Mouse (Mus musculus) CD4-positive, CD25-positive, alpha-beta regulatory T cell, adult 4 months (primary cell): ENCODE data around the gene Gpi1. TPM values are rescaled to one million over a fixed set of nuclear protein-coding genes. Genes with fewer than 3 reads are reported as not detected.

ENCODE experiments used
- ATAC-seq: one replicate; pipeline ENCODE4 v1.8.0; 2017
- polyA plus RNA-seq, 2 experiments: library from polyadenylated mRNA; unstranded; fragments of 100-300 nt; shearing (Covaris generic); gene quantifications; one replicate each; pipeline ENCODE4 v1.2.1; 2017

Gene Gpi1
- polyA plus RNA-seq, result 100 to 1,000 TPM; 458 to 463 TPM

DNA sequence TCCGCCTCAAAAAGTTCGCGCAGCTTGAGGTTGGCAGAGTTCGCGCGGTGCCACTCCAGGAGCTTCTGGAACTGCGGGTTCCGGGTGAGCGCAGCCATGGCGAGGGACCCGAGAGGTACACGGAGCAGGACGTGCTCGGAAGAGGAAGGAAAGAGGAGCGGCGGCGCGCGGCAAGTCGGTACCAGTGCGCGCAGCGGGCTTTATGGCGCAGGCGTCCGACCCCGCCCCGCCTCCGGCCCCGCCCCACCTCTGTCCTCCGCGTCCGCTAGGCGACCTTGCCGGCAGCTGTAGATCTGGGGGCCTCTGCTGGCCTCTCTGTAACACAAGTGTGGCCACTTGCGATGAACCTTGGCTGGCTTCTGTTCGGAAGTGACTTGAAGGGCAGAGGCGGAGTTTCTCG, at the start of gene Gpi1:
Gene Gpi1 (minus strand): TSS at position 221 of the 400 bp plus-strand sequence.
- ATAC-seq, result peak; percentile 57

DNA sequence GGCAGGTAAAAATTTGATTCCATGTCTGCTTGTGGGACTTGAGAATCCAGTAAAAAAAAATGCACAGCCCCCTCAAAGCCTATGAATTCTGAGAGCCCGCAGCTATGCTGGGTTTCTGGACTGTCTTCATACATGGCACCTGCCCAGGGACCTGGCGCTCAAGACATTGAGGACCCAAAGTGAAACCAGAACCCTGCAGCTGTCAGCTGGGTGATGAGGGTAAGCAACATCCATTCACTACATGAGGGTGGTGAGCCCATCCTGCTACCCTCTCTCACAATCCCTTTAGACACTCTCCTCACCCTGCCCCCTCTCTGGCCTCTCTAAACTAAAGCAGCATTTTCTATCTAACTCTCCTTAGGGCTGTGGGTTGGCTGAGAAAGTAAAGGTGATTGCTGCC, 47.5 kb upstream of the Gpi1 start:
- ATAC-seq, result no peak

DNA sequence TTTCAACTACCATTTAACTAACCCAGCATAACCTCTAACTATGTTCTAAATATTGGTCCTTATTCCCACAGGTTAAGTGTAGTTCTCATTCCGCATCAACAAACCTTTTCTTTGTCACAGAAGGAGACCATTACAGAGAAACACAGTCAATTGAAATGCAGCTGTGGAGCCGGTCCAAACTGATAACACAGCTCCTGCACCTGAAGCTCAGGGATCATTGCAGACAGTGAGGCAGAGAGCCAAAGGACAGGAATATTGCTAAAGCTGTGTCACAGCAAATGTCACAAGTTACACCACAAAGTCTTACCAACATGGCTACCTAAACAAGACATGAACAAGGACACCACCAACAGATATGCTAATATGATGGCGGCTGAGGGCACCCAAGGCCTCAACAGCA, 45.9 kb upstream of the Gpi1 start:
- no peak for ATAC-seq

DNA sequence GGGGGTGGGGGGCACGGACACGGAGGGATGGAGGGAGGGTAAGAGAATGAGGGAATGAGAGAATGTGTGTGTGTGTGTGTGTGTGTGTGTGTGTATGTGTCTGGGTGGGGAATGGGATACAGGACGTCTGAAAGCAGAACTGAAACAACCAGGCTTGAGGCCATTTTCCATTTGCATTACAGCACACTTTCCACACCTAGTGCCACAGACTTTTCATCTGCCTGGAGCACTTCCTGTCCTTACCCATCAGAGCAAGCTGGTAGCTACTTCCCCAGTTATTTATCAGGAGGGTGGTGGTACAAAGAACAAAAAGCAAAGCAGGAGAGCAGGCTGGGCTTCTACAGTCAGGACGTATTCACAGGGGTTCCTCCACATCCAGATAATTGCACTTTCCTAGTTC, 42.3 kb upstream of the Gpi1 start:
- peak; percentile 32 for ATAC-seq

DNA sequence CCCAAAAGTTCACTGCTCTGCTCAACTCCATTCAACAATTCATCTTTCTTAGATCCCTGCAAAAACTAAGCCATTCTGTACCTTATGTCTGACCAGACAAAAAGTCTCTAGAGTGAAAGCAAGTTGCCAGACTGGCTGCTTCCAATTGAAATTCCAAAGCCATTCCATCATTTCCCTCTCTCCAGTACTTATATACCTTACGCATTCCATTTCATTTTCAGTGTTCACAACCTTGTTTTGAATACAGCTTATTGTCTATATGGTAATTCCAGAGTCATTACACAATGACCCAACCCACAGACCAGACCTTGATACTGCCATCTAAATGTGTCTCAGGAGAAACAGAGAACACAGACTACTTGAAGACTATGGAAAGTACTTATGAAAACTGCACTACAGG, 38.3 kb upstream of the Gpi1 start:
- ATAC-seq, result no peak

DNA sequence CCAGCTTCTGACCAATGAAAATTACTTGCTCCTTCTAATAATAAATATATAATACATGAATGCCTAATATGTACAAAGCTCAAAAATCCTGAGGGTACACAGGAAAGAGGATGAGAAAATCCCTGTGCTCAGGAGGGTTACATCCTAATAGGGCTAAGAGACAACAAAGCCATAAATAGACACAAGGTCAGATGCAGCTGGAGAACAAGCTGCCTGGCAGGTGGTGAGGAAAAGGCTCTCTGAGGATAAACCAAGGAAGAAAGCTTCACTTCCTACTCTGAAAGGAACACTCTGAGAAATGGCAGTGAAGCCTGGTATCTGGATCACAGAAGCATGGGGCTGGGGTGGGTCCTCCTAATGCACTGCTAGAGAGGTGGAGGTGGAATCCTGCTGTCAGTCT, 36.3 kb upstream of the Gpi1 start:
- ATAC-seq, result no peak

DNA sequence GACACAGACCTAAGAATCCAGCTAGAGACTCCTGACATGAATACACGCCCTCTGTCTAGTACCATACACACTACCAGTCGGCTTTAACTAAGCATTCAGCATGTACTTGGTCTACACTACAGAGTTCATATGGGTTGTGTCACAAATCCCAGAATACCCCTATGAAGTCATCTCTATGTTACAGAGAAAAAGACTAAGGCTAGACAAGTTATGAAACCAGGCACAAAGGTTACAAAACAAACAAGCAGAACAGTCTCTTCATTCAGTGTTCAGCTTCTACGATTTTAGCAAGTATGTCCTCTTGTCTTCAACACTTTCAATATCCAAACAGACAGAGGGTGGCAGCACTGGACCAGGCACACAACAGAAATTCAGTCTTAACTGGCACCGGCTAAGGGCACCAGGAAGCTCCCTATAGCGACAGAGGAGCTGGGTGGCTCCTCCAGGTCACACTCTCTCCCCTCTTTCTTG, 35.8 kb upstream of the Gpi1 start:
- peak; percentile 75 for ATAC-seq

DNA sequence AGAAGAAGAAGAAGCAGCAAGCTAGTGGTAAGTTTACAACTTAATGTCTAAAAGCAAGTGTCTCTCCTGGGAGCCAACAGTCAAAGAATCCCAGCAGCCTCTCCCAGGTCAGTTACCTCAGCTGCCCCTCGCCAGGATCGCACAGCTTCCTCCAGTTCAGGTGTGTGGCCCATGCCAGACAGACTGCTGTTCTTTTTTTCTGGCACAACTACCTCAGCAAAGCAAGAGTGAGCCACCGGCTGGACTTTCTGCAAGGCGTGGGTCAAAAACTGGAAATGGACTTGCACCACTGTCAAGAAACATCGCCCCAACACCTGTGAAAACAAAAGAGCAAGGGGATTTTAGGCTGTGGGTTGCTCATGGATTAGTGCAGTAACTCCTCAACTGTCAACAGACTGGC, 33.3 kb upstream of the Gpi1 start:
- no peak for ATAC-seq

DNA sequence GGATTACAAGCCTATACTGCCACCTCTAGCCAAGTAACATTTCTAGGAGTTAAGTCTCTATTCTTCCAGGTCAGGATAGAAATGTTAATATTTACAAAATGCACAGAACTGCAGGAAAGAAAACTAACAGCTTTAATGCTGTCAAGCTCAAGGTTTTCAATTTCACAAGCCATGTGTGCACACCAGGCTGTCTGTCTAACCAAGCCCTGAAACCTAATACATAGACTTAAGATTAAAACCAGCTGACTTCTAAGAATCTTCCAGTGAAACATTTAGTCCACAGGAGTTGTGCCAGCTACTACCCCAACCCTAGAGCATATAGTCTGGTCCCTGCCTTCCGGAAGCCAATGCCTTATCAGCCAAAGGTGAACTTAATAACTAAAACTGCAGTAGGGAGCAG, 28.3 kb upstream of the Gpi1 start:
- ATAC-seq, result no peak

DNA sequence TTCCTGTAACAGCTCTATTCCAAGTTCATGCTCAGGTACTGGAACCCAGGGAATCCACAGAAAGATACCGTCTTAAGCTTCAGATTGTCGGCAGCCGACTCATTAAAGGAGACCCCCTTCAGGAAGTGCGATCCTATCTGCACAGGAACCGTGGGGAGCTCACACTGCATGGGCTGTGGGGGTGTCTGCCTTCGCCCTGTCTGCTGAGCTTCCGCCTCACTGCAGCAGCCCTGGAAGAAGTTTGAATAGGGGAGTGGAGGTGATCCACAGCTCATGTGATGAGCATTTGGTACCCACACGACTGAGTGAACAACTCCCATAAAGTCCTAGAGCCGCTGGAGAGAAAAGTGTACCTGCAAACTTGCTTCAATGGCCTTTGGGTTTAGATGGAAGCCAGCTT, 27.1 kb upstream of the Gpi1 start:
- ATAC-seq, result no peak

DNA sequence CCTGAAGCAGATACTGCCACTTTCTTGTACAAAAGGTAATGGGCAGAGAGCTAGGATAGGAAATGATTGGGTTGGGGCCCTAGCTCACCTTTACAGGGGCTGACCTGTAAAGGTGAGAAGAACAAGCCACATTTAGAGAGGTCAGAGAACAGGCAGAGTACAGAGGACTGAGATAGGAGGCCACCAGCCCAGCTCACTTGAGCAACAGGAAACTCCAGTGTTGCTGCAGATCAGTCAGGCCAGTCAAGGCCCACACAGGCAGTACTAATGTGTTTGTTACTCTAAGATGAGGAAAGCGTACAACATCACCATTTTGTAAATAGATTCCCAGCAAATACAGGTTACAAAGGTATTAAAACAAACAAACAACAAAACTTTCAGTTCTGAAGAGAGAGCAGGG, 25.8 kb upstream of the Gpi1 start:
- ATAC-seq, result no peak

DNA sequence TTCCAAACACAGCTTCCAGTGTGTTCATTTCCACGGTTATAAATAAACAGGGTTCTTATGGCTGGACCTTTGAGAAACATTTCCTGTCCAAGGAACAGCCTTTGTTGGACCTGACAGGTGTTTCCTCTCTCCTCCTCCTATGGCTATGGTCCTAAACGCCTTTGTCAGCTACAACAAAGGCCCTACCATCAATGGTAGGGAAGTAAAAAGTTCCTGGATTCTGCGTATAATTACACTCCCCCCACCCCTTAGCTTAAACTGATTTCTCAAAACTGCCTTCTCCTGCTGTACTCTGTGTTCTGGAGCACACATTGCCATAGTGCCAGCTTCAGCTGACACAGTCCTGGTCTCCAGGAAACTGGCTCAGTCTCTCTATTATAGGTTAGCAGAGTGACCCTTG, 25.0 kb upstream of the Gpi1 start:
- no peak for ATAC-seq

DNA sequence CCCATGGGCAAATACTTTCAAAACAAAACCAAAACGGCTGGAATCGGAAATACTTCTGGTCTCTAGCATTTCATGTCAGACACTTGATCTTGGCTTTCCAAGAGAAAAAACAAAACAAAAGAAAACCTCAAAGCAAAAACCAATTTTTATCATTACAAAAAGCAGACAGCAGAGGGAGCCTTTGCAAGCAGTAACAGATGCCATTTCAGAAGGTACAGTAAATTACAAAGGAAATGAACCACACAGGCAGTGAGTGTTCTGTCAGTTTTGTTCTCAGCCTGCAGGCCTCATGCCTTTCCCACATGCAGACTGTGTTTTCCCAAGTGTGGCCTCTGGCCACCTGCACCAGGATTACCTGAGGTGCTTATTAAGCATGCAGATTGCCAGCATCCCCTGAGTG, 21.9 kb upstream of the Gpi1 start:
- peak; percentile 75 for ATAC-seq

DNA sequence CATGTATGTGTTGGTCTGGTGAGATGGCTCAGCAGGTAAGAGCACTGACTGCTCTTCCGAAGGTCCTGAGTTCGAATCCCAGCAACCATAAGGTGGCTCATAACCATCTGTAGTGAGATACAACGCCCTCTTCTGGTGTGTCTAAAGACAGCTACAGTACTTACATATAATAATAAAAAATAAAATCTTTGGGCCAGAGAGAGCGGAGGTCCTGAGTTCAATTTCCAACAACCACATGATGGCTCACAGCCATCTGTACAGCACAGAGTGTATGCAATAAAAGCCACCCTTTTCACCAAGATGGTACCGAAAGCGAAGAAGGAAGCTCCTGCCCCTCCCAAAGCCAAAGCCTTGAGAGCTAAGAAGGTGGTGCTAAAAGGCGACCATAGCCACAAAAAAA, 20.6 kb upstream of the Gpi1 start, which contains the start of gene Gm6096:
Gene Gm6096 (plus strand): TSS at position 301 of the 400 bp plus-strand sequence.
- ATAC-seq, result no peak

DNA sequence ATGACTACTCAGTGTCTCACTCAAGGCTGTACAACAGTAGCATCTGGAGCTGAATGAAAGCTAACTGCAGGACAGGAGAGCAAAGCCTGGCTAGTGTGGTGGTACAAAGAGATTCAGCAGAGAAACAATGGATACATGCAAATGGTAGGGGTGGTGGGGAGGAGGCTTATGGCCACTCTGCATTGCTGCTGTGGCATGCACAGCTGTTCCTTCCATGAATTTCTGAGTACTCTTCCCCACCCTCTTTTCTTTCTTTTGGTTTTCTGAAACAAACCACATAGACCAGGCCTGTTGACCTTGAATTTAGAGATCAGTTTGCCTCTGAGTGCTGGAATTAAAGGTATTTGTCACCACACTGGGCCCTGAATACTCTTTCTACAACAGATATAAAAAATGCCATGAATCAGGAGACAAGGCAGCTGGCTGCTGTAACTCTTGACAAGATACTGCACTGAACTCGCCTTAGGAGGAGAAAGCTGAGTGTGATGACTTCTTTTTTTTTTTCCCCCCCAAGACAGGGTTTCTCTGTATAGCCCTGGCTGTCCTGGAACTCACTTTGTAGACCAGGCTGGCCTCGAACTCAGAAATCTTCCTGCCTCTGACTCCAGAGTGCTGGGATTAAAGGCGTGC, 16.8 kb upstream of the Gpi1 start:
- no peak for ATAC-seq

DNA sequence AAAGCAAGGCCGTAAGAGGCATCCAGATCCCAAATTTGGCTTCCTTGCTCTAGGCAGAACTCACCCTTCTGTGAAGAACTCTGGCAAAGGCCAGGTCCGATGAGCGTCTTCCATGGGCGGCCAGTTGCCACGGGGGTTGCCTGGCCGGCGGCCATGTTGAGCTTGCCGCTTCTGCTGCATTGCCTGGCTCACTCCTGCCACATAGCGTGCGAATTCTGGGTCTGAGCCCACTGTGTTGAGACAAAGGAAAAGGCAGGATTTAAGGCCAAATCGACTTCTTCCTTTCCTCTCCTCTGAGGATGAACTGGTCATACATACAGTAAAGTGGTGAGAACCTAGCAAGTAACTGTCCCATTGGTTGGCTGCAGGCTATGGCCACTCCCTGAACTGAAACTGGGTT, 12.0 kb upstream of the Gpi1 start:
- no peak for ATAC-seq

DNA sequence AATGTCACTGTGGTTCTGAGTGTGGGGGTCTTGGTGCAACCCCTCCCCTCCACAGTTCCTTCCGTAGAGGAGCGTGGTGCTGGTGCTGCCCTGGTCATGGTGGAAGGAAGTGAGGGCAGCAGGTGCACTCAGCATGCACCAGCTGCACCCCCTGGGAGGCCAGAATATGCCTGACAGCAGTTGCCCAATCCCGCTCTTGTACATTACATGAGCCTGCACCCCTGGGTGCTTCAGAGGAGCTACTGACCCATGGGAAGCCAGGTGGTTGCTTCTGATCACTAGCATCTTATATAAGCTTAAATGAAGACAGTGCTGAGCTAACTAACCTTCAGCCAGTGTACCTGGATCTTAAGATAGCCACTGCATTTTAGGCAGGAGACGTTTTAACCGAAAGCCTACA, 8.0 kb upstream of the Gpi1 start:
- ATAC-seq, result no peak

DNA sequence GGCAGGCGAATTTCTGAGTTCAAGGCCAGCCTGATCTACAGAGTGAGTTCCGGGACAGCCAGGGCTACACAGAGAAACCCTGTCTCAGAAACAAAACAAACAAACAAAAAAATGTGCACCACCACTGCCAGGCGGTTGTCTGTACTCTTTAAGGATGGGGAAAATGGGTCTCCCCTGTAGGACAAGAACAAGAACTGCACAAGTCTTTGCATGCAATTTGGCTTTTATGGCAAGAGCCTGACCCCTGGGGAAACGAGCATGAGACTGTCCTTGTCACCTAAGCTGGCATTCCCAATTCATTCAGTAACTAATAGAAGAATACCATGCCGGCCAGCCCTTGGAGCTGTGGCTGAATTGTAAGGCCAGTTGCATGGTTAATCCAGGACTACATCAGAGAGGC, 5.5 kb upstream of the Gpi1 start:
- ATAC-seq, result no peak

DNA sequence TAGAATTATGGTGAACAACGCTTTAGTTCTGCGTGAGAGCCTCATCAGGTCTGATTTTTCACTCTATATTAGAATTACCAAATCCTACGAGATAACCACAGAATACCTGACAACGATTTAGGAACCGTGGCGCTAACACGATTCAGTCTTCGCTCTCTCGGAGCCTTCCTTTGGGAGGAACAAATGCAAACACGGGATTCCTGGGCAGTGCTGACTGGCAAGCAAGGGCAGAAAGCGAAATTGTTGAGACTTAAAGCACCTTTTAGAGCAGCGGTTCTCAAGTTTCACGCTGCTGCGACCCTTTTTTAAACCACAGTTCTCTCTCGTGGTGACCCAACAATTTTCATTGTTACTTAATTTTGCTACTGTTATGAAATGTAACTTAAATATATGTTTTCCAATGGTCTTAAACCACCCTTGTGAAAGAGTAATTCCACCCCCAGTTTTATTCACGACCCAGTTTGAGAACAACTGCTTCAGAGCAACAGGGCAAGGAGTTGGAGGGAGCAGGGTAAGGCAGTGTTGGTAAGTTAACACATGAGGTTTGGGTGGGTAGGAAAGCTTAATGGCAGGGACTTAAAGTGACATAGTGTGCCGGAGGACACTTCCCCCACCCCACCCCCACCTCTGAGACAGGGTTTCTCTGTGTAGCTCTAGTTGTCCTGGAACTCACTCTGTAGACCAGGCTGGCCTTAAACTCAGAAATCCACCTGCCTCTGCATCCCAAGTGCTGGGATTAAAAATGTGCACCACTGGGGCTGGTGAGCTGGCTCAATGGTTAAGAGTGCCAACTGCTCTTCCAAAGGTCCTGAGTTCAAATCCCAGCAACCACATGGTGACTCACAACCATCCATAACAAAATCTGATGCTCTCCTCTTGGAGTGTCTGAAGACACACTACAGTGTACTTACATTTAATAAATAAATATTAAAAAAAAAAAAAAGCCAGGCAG, 4.8 kb upstream of the Gpi1 start:
- ATAC-seq, result no peak

DNA sequence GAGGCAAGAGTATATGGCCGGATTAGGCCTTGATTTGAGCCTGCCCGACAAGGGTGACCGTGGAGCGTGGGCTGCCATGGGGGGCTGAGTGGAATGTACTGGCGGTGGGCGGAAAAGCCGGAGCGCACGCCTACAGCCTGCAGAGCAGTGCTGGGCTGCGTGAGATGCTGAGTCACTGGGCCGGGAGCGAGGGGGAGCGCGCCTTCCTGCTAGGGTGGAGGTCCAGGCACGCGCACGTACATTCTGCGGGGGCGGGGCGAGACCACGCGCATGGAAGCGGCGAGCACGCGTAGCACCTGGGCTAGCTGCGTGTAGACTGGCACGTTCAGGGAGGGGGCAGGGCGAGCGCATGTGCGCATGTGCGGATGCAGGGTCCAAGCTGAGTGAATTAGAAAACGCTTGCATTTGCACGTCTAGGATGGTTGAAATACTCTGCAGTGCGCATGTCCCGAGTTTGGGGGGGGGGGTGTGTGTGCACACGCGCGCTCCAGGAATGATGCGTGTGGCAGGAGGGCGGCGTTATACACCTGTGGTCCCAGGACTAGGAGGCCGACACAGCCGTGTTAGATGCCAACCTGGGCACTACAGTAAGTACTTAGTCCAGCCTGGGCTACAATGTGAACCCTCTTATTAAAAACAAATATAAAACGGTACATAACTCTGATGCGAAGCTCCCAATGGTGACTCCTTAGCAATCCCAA, 3.9 kb upstream of the Gpi1 start:
- ATAC-seq, result peak; percentile 83

DNA sequence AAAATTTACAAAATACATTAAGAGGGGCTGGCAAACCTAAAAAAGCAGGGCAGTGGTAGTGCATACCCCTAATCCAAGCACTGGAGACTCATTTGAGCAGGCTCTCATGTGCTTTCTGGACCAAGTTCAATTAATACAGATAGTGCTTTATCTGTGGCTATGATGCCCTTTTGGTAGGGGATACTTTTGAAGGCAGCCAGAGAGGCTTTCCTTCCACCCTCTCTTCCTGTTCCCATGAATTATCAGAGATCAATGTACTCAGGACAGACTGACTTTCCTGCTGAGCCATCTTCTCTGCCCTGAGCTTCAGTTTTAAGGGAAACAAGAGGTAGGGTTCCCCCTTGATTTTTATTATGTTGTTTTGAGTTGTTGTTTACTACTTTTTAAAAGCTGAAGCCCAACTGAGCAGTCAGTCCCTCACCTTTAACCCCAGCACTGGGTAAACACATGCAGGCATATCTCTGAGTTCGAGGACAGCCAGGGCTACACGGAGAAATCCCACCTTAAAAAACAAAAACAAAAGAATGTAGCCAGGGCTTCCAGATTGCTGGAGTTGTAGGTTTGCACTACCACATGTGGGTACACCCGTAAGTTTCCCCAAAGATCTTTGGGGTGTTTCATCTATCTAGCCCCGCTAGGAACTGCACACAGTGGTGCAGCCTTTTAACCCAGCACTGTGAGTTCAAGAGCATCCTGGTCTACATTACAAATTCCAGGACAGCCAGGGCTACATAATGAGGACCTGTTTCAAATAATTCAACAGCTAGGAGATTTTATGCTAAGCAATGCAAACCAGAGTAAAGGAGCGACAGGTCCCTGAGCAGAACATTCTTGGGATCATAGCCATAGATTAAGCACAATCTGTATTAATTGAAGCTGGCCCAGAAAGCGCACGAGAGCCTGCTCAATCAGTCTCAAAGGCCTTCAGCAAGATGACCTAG, 2.9 kb upstream of the Gpi1 start:
- no peak for ATAC-seq

DNA sequence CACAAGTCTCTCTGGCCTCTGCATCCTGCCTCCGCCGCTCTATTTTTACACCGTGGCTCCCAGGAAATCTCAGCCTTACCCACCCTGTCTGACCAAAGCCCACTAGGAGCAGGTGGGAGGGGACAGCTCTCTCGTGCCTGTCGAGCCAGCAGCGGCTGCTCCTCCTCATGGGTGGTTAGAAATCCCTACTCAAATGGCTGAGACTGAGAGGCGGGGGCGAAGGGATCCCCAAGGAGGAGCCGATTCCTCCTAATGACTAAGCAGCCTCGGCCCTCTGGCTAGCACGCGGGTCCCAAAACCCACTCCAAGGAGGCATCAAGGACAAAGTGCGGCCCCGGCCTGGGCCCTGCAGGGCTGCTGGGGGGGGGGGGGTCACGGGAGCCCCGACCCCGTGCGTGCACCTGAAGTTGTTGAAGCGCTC, 435 bp downstream of the Gpi1 start:
- no peak for ATAC-seq
